Mouse (Mus musculus) adrenal gland, postnatal 0 days (tissue): ENCODE results near the gene Cfap74. TPM values are rescaled to one million over a fixed set of nuclear protein-coding genes. Genes with fewer than 3 reads are reported as not detected.

ENCODE experiments used
- polyA plus RNA-seq: library from polyadenylated mRNA; unstranded; fragments of >200 nt; fragmentation: Nextera tagmentation; extraction: Ambion mirVana; gene quantifications from 2 replicates; pipeline ENCODE4 v1.2.1, GENCODE M21; 2015

Gene Cfap74
- polyA plus RNA-seq, result 1.3 TPM in 2 replicates

DNA sequence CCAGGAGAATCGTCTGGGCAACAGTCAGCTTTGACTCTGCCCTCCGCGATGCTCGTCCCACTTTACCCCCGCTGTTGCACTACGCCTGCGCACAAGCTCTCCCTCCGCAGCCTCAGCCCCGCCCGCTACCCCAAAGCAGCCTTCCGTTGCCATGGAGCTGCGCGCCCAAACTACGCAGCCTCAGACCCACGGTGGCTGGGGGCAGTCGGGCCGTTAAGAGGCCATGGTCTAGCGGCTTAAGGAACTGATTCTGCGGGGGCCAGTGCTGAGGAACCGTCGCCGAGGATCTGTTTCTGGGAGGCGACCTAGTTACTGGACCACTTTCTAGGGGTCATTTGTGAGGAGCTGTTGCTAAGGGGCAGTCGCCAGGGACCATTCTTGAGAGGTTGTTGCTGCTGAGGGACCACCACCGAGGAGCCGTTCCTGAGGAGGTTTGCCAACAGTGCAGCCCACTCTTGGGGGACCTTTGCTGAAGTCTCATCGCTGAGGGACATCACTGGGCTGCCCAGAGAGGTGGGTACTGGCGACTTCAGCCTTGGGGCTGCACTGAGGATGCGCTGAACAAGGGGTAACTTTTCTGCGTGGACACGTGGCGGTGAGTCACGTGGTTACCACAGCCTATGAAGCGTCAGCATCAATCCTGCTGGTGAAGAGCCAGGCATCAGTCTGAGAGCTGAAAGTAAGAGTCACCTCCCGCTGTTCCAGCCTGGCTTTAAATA, at the start of gene Cfap74:
TSS of gene Cfap74 (plus strand) at position 133 of the 719 bp plus-strand sequence.

DNA sequence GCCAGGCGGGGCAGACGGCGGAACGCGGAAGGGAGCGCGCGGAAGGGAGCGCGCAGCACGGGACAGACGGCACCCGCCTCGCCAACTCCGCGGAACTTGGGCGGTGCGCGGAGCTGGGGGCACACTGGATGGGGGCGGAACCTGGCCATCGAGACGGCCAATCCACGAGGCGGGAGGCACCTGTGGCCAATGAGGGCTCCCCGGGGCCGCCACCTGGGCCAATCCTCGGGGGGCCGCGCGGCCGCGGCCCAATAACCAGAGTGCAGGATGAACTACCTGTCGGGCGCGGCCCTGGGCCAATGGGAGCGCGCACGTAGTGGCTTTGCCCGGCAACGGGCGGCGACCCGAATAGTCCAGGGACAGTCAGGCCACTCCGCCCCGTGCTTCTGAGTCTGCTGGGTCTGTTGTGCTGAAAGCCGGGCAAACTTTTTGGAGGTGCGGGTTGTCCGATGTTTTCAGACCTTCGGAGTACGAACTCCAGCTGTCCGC, 47.6 kb upstream of the Cfap74 start, which contains the start of gene Prkcz:
TSS of gene Prkcz (minus strand) at position 59 of the 489 bp plus-strand sequence.

DNA sequence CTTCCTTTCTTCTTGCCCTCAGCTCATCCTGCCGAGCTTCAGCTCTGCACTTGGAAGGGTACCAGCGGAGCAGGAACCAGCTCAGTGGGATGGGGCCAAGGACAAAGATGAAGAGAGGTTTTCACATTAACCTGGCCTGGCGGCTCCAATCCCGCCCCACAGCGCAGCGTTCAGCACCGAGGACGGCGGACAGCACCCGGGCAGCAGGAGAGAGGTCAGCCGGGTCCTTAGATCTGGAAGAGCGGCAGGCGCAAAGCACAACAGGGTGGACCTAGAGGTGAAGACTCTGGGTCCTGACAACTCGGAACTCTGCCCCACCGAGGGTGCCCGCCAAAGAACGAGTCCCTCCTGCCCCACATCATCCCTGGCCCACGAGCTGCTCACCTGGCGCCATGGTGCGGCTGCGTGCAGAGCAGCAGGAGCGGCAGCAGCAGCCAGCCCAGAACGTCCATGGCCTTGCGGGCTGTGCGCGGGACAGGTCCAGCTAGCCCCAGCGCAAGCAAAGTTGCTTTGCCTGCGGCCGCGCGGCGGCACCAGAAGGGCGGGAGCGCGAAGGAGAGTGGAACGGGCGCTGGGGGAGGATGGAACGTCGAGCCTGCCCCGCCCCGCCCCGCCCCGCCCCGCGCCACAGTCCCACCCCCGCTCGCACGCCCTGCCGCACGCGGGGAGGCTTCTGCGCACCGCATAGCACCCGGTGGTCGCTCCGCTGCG, 11.3 kb upstream of the Cfap74 start, which contains the start of gene Gabrd:
TSS of gene Gabrd (minus strand) at position 602 of the 711 bp plus-strand sequence.

GRCm38 (mm10) chr4:155468952-155469351, 60.0 kb downstream of the Cfap74 start, which contains the start of gene Tmem52:
Gene Tmem52 (plus strand): TSS chr4:155469114.

GRCm38 (mm10) chr4:155490990-155491504, 82.1 kb downstream of the Cfap74 start, which contains the start of gene Gnb1:
Gene Gnb1 (plus strand): TSS chr4:155491361.

Other genes starting within 250 kb of the Cfap74 start
- gene Ski, start 186.6 kb upstream of the Cfap74 start, polyA plus RNA-seq, result 13.8 and 14.6 TPM in 2 replicates
- gene Faap20, start 159.4 kb upstream of the Cfap74 start, polyA plus RNA-seq, result 52.8 and 70.4 TPM in 2 replicates
- gene Prkcz, start 47.8 kb upstream of the Cfap74 start, polyA plus RNA-seq, result 10.6 and 13.6 TPM in 2 replicates
- gene Gabrd, start 11.1 kb upstream of the Cfap74 start, polyA plus RNA-seq, result 0.22 and 0.27 TPM in 2 replicates
- 6.4 and 21.3 TPM in 2 replicates for gene Tmem52, start 59.9 kb downstream of the Cfap74 start, polyA plus RNA-seq
- 289 and 296 TPM in 2 replicates for gene Gnb1, start 82.2 kb downstream of the Cfap74 start, polyA plus RNA-seq
- gene Nadk, start 153.2 kb downstream of the Cfap74 start, polyA plus RNA-seq, result 69.7 and 136 TPM in 2 replicates
- 5.8 and 7.8 TPM in 2 replicates for gene Slc35e2, start 192.2 kb downstream of the Cfap74 start, polyA plus RNA-seq
- gene Cdk11b, start 215.7 kb downstream of the Cfap74 start, polyA plus RNA-seq, result 40.5 and 62.6 TPM in 2 replicates
- not detected in 2 replicates for gene Gm10563, start 236.2 kb downstream of the Cfap74 start, polyA plus RNA-seq
- gene Mmp23, start 244.2 kb downstream of the Cfap74 start, polyA plus RNA-seq, result 73.1 and 96.3 TPM in 2 replicates